Mouse (Mus musculus): ENCODE measurements around the gene Mob3a. TPM values are rescaled to one million over a fixed set of nuclear protein-coding genes. Genes with fewer than 3 reads are reported as not detected.

The Mob3a gene
- polyA plus RNA-seq, 1 experiment: 34.2 TPM

DNA sequence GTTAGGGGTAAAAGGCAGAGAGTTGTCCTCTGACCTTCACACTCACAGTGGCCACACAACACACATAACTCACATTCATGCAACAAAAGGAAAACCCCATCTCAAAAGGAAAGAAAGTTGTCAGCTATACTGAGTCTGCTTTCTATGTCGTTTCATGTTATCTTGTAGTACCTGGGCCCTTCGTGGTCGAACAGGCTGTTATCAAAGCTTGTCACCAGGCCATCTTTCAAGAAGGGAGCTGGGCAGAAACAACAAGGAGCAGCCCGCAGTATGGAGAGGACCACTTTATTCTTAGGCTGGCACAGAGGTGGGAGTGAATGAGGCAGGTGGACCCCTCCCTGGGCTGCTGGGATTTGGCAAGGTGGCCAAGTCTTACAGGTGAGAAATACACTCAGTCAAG, 16.8 kb downstream of the Mob3a start:
- TF ChIP-seq FOSL1 (IDR thresholded peaks at IDR 0.05; ENCODE audit: insufficient read depth, low read length, poor library complexity, severe bottlenecking) (no peak), MAX (IDR thresholded peaks at IDR 0.05) (no peak), CTCF (IDR thresholded peaks at IDR 0.05; ENCODE audit: control insufficient read depth, insufficient read depth, insufficient read length) (no peak), USF1 (IDR thresholded peaks at IDR 0.05; ENCODE audit: low read depth) (no peak), CEBPB (IDR thresholded peaks at IDR 0.05; ENCODE audit: low read depth) (no peak), MYOD1 (IDR thresholded peaks at IDR 0.05; ENCODE audit: control insufficient read depth, insufficient read length, low read depth) (no peak), MYOG (IDR thresholded peaks at IDR 0.05; ENCODE audit: control insufficient read depth, extremely low read depth, insufficient read length) (no peak)
- no peak overlapping the region for H3ac ChIP-seq (ENCODE audit: control insufficient read depth, insufficient read length, low read depth)
- H3K79me2 ChIP-seq (ENCODE audit: control insufficient read depth, insufficient read depth): no peaks in the 10 kb centered on the region
- H3K4me3 ChIP-seq (ENCODE audit: insufficient read depth, poor library complexity, severe bottlenecking): no peak overlapping the region
- peaks cover 47% of the 10 kb centered on the region for H3K36me3 ChIP-seq (ENCODE audit: control insufficient read depth, insufficient read depth)
- no peaks in the 10 kb centered on the region for H3K27me3 ChIP-seq (ENCODE audit: control insufficient read depth, insufficient read depth, insufficient read length)
- no peaks in the 10 kb centered on the region for H3K79me3 ChIP-seq (ENCODE audit: low read depth)

GRCm38 (mm10) chr10:80684214-80684613, 17.6 kb downstream of the Mob3a start:
- no peak overlapping the region for H3ac ChIP-seq (ENCODE audit: control insufficient read depth, insufficient read length, low read depth)
- H3K79me2 ChIP-seq (ENCODE audit: control insufficient read depth, insufficient read depth): no peaks in the 10 kb centered on the region
- peaks cover 39% of the 10 kb centered on the region for H3K36me3 ChIP-seq (ENCODE audit: control insufficient read depth, insufficient read depth)
- no peaks in the 10 kb centered on the region for H3K27me3 ChIP-seq (ENCODE audit: control insufficient read depth, insufficient read depth, insufficient read length)
- H3K79me3 ChIP-seq (ENCODE audit: low read depth): no peaks in the 10 kb centered on the region
- TF ChIP-seq MAX (IDR thresholded peaks at IDR 0.05) (no peak), CTCF (IDR thresholded peaks at IDR 0.05; ENCODE audit: control insufficient read depth, insufficient read depth, insufficient read length) (peak; percentile 62)
- H3K4me3 ChIP-seq (ENCODE audit: insufficient read depth, poor library complexity, severe bottlenecking): no peak overlapping the region

DNA sequence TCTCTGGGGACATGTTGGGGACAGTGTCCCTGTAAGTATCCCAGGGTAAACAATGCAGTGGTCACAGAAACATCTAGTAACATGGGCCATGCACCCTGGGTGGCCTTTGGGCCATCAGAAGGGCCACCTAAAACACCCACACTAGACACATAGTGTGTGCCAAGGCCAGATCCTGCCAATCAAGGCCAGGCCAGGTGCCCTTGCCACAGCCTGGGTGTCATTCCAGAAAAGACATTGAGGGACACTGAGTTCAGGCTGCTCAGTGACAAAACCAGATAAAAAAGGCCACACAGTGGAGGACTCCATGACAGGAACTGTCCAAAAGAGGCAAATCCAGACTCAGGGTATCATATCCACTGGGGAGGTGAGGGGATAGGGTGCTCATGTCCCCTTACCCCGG, 18.1 kb downstream of the Mob3a start:
- peaks cover 34% of the 10 kb centered on the region for H3K36me3 ChIP-seq (ENCODE audit: control insufficient read depth, insufficient read depth)
- TF ChIP-seq USF1 (IDR thresholded peaks at IDR 0.05; ENCODE audit: low read depth) (no peak), FOSL1 (IDR thresholded peaks at IDR 0.05; ENCODE audit: insufficient read depth, low read length, poor library complexity, severe bottlenecking) (no peak), MYOD1 (IDR thresholded peaks at IDR 0.05; ENCODE audit: control insufficient read depth, insufficient read length, low read depth) (no peak), CTCF (IDR thresholded peaks at IDR 0.05; ENCODE audit: control insufficient read depth, insufficient read depth, insufficient read length) (no peak), CEBPB (IDR thresholded peaks at IDR 0.05; ENCODE audit: low read depth) (no peak), MAX (IDR thresholded peaks at IDR 0.05) (no peak), MYOG (IDR thresholded peaks at IDR 0.05; ENCODE audit: control insufficient read depth, extremely low read depth, insufficient read length) (no peak)
- no peaks in the 10 kb centered on the region for H3K27me3 ChIP-seq (ENCODE audit: control insufficient read depth, insufficient read depth, insufficient read length)
- H3K4me3 ChIP-seq (ENCODE audit: insufficient read depth, poor library complexity, severe bottlenecking): no peak overlapping the region
- H3ac ChIP-seq (ENCODE audit: control insufficient read depth, insufficient read length, low read depth): no peak overlapping the region
- no peaks in the 10 kb centered on the region for H3K79me2 ChIP-seq (ENCODE audit: control insufficient read depth, insufficient read depth)
- no peaks in the 10 kb centered on the region for H3K79me3 ChIP-seq (ENCODE audit: low read depth)

DNA sequence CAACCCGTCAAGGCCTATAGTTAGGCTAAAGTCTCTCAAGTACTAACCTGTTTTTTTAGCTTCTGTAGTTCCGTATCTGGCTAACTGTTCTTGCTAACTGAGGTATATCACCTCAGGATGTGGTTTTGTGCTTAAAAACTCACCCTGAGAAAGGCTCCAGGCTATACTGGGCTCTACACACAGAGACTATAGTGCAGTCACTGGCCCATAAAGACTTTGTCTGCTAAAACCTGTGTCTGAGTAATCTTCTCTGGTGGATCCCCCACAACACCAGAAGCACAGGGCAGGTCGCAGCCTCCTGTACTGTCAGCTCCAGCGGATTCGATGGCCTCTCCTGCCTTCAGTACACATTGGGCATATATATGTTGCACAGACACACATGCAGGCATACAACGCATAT, 19.8 kb downstream of the Mob3a start:
- TF ChIP-seq USF1 (IDR thresholded peaks at IDR 0.05; ENCODE audit: low read depth) (no peak), CEBPB (IDR thresholded peaks at IDR 0.05; ENCODE audit: low read depth) (no peak), MAX (IDR thresholded peaks at IDR 0.05) (no peak), FOSL1 (IDR thresholded peaks at IDR 0.05; ENCODE audit: insufficient read depth, low read length, poor library complexity, severe bottlenecking) (no peak)
- Histone ChIP-seq H3K4me3 (ENCODE audit: insufficient read depth, poor library complexity, severe bottlenecking) (no peak overlapping the region), H3ac (ENCODE audit: control insufficient read depth, insufficient read length, low read depth) (no peak overlapping the region), H3K27me3 (ENCODE audit: control insufficient read depth, insufficient read depth, insufficient read length) (no peaks in the 10 kb centered on the region), H3K79me2 (ENCODE audit: control insufficient read depth, insufficient read depth) (no peaks in the 10 kb centered on the region), H3K36me3 (ENCODE audit: control insufficient read depth, insufficient read depth) (peaks cover 26% of the 10 kb centered on the region), H3K79me3 (ENCODE audit: low read depth) (no peaks in the 10 kb centered on the region)

- peaks cover 4% of the 10 kb centered on the region for H3K79me3 ChIP-seq (ENCODE audit: low read depth)
These were observed 21.5 kb downstream of the Mob3a start for GRCm38 (mm10) chr10:80680260-80680696.

DNA sequence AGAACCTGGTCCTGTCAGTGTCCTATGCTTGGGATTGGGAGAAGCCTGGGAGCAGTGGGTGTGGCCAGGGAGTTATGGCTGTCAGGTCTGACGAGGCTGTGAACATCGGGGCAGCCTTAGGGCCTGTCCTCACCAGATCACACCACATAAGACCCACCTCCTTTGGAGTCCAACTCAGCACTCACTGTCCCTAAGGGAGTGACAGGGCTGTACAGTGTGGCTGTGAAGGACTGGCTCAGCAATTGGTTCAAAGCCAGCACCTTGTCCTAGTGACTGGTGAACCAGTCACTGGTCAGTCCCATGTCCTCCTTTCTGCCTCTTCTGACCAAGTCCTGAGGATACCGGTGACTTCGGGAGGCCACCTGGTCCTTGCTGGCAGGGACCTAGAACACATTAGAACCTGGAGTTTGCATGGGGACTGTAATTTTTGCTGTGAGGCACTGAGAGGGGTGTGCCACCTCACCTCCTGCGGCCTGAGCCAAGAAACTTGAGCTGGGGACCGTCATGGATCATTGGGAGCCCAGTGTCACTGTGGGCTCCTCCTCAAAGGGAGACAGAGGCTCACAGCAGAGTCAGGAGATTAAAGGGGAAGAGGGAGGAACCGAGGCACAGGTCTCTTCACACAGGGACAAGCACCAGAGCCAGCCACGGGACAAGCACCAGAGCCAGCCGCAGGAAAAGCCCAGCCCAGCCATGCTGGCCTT, 22.1 kb downstream of the Mob3a start:
- Histone ChIP-seq H3K4me3 (ENCODE audit: insufficient read depth, poor library complexity, severe bottlenecking) (no peak overlapping the region), H3K27me3 (ENCODE audit: control insufficient read depth, insufficient read depth, insufficient read length) (no peaks in the 10 kb centered on the region), H3K79me3 (ENCODE audit: low read depth) (peaks cover 10% of the 10 kb centered on the region), H3K79me2 (ENCODE audit: control insufficient read depth, insufficient read depth) (peaks cover 13% of the 10 kb centered on the region), H3ac (ENCODE audit: control insufficient read depth, insufficient read length, low read depth) (no peak overlapping the region), H3K36me3 (ENCODE audit: control insufficient read depth, insufficient read depth) (peaks cover 5% of the 10 kb centered on the region)
- TF ChIP-seq CEBPB (IDR thresholded peaks at IDR 0.05; ENCODE audit: low read depth) (no peak), CTCF (IDR thresholded peaks at IDR 0.05; ENCODE audit: control insufficient read depth, insufficient read depth, insufficient read length) (no peak)

More at GRCm38 (mm10) chr10:80680260-80680696, 21.5 kb downstream of the Mob3a start:
- H3K27me3 ChIP-seq (ENCODE audit: control insufficient read depth, insufficient read depth, insufficient read length): no peaks in the 10 kb centered on the region
- H3K36me3 ChIP-seq (ENCODE audit: control insufficient read depth, insufficient read depth): peaks cover 10% of the 10 kb centered on the region
- no peak overlapping the region for H3K4me3 ChIP-seq (ENCODE audit: insufficient read depth, poor library complexity, severe bottlenecking)
- H3ac ChIP-seq (ENCODE audit: control insufficient read depth, insufficient read length, low read depth): no peak overlapping the region
- TF ChIP-seq CEBPB (IDR thresholded peaks at IDR 0.05; ENCODE audit: low read depth) (no peak), USF1 (IDR thresholded peaks at IDR 0.05; ENCODE audit: low read depth) (no peak), MYOG (IDR thresholded peaks at IDR 0.05; ENCODE audit: control insufficient read depth, extremely low read depth, insufficient read length) (no peak), CTCF (IDR thresholded peaks at IDR 0.05; ENCODE audit: control insufficient read depth, insufficient read depth, insufficient read length) (no peak), FOSL1 (IDR thresholded peaks at IDR 0.05; ENCODE audit: insufficient read depth, low read length, poor library complexity, severe bottlenecking) (no peak), MYOD1 (IDR thresholded peaks at IDR 0.05; ENCODE audit: control insufficient read depth, insufficient read length, low read depth) (no peak), MAX (IDR thresholded peaks at IDR 0.05) (no peak)
- peaks cover 7% of the 10 kb centered on the region for H3K79me2 ChIP-seq (ENCODE audit: control insufficient read depth, insufficient read depth)

All from C2C12 (cell line).